Mouse (Mus musculus): Measurements from ENCODE around the gene Prpf38a.

DNA sequence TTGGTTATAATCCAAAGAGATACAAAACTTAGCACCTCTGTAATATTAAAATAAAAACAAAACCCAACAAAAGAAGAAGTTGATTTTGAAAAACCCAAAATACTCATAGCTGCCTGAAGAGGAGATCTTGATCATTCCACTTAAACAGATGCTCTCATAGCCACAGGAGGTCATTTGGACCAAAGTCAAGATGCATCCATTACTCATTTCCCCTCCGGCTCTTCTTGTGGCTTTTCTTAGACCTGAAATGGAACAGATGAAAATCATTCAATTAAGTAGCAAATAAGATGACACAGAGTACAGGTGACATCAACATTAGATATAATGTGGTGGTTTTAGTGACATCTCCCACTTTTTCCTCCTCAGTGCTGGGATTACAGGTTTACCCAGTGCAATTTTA, 14.1 kb downstream of the Prpf38a start:
- TF ChIP-seq CTCF (conservative IDR thresholded peaks at IDR 0.05; ENCODE audit: low read length) (no peak), POU5F1 (IDR thresholded peaks at IDR 0.05; ENCODE audit: borderline replicate concordance, low read length) (no peak)
